23 mouse cellular contexts compared by ENCODE assay signal in the genomic region with DNA sequence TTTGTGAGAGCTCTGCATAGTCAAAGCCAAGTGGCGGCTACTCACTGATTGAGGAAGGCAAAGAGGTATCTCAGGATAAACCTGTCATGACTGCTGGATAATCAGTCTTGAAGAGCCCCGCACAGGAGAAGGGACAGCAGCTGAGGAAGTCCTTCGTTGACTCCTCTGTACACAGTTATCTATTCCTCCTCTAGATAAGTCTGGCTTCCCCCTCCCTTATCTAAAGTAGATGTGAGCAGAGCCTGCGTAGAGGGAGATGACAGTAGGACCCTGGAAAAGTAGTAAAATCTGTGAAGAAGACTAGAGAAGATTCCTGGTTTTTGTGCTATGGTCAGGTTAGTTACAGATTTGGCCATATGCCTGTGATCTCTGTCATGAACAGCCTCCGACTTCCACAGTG. TPM values are rescaled to one million over a fixed set of nuclear protein-coding genes. Genes with fewer than 3 reads are reported as not detected.
DNase-seq lines count a peak whose midpoint lies in the region; ATAC-seq and TF ChIP-seq lines count a peak whose summit lies in the region.
"Had no signal": no experiment of that assay in that cellular context is flagged by ENCODE, and none has a peak within 500 bp of the region (broad histone marks: within the 10 kb centered on the region; RNA-seq: fewer than 3 reads in every experiment).

No protein-coding gene starts in this region.

- no peak for TF ChIP-seq CTCF in MEL (IDR thresholded peaks at IDR 0.05 in 2 of 3, conservative IDR thresholded peaks at IDR 0.05 in 1 of 3; ENCODE audit: control insufficient read depth in 1 of 3, insufficient read depth in 1 of 3, low read depth in 2 of 3, low read length in 3 of 3, poor library complexity in 1 of 3, severe bottlenecking in 1 of 3)

- peak; percentile 59 for DNase-seq in MEL (ENCODE audit: low read depth, low spot score)
- peak; percentile 14 for DNase-seq in MEL-GATA-1-ER (ENCODE audit: extremely low read depth, low read depth)
- no peak for DNase-seq in ovary, adult 18-20 months (ENCODE audit: low spot score)
- no peak for DNase-seq in layer of hippocampus, adult 9-10 months (ENCODE audit: low spot score)
- DNase-seq: adrenal gland, adult 2 months; adrenal gland, adult 8-10 months; adrenal gland, postnatal 10 days; adrenal gland, postnatal 14 days; adrenal gland, postnatal 25 days; adrenal gland, postnatal 36 days; B cell, adult 2 months; cerebellum, adult 11 months; cerebellum, adult 11-12 months; cerebellum, adult 18-20 months; cerebellum, adult 2 months; cerebellum, adult 8-10 months had no signal

- no peak for TF ChIP-seq POLR2A in MEL (IDR thresholded peaks at IDR 0.05; ENCODE audit: control insufficient read depth in 1 of 2, insufficient read depth in 1 of 2, low read depth in 1 of 2, low read length in 2 of 2, poor library complexity in 1 of 2)

- H3K9ac ChIP-seq in MEL (ENCODE audit: control insufficient read depth, low read depth, low read length, poor library complexity, severe bottlenecking), result no peak overlapping the region

- H3K9me3 ChIP-seq in MEL (replicated peaks; ENCODE audit: insufficient read depth, low read length), result no peaks in the 10 kb centered on the region
- H3K9me3 ChIP-seq: G1E had no signal

- 0 out of 2 replicates have a peak, but pooled peaks have one; percentile 19 for ATAC-seq in erythroid progenitor cell, adult 5-6 weeks (replicated peaks; ENCODE audit: low FRiP score, poor library complexity, severe bottlenecking)
- ATAC-seq in megakaryocyte, adult 5-6 weeks (ENCODE audit: poor library complexity, severe bottlenecking), result no peak
- ATAC-seq: activated CD4-positive, CD25-positive, alpha-beta regulatory T cell, adult 4 months; CD4-positive, CD25-positive, alpha-beta regulatory T cell, adult 4 months; Patski had no signal

- H3K27me3 ChIP-seq in MEL (ENCODE audit: control insufficient read depth in 1 of 2, insufficient read depth in 2 of 2, low read length in 2 of 2), result no peaks in the 10 kb centered on the region
- H3K27me3 ChIP-seq: CH12.LX, Patski had no signal

- no peaks in the 10 kb centered on the region for H3K79me2 ChIP-seq in MEL (ENCODE audit: control insufficient read depth, insufficient read depth, low read length, poor library complexity)

- H3K4me1 ChIP-seq in MEL (ENCODE audit: control insufficient read depth in 1 of 2, insufficient read depth in 2 of 2, low read length in 2 of 2), result peaks cover 16 to 22% of the 10 kb centered on the region in 2 experiments

- H3K27ac ChIP-seq in MEL (ENCODE audit: control insufficient read depth, low read depth, low read length), result peak overlapping the region; percentile 34; the same call in 1 of the 2 replicates

- H3K4me3 ChIP-seq in MEL (ENCODE audit: control insufficient read depth in 1 of 2, insufficient read depth in 1 of 2, low read depth in 2 of 2, low read length in 2 of 2), result no peak overlapping the region

- peaks cover 1 to 37% of the 10 kb centered on the region in 2 experiments; a peak in 3 of 4 replicates for H3K36me3 ChIP-seq in MEL (ENCODE audit: control insufficient read depth in 1 of 2, insufficient read depth in 2 of 2, low read length in 2 of 2)

- no peak for TF ChIP-seq RAD21 in MEL (IDR thresholded peaks at IDR 0.05; ENCODE audit: low read depth, low read length)

- peak; percentile 74 to 80 for TF ChIP-seq EP300 in MEL (IDR thresholded peaks at IDR 0.05; ENCODE audit: low read depth in 1 of 2, low read length in 2 of 2)

TF ChIP-seq in MEL, 35 proteins besides CTCF, POLR2A, EP300 and RAD21:
- peak; percentile 93 for TF ChIP-seq GATA1 (IDR thresholded peaks at IDR 0.05; ENCODE audit: low read depth, low read length)
- no peak for TF ChIP-seq CHD1 (IDR thresholded peaks at IDR 0.05; ENCODE audit: low read depth, low read length)
- peak; percentile 51 for TF ChIP-seq TCF12 (IDR thresholded peaks at IDR 0.05; ENCODE audit: low read depth, low read length)
- no peak for TF ChIP-seq ZC3H11A (IDR thresholded peaks at IDR 0.05; ENCODE audit: low read depth, low read length)
- TF ChIP-seq TAL1 (IDR thresholded peaks at IDR 0.05; ENCODE audit: low read length), result no peak
- peak; percentile 54 for TF ChIP-seq ETS1 (IDR thresholded peaks at IDR 0.05; ENCODE audit: low read depth, low read length)
- 0 out of 2 replicates have a peak, but pooled peaks have one; percentile 23 for TF ChIP-seq MXI1 (IDR thresholded peaks at IDR 0.05; ENCODE audit: low read depth, low read length)
- TF ChIP-seq BHLHE40 (IDR thresholded peaks at IDR 0.05; ENCODE audit: borderline replicate concordance, low read depth, low read length), result no peak
- TF ChIP-seq ELF1 (IDR thresholded peaks at IDR 0.05; ENCODE audit: low read depth, low read length), result 0 out of 2 replicates have a peak, but pooled peaks have one; percentile 7
- no peak for TF ChIP-seq MAFK (IDR thresholded peaks at IDR 0.05; ENCODE audit: borderline replicate concordance, low read depth, low read length)
- TF ChIP-seq UBTF (IDR thresholded peaks at IDR 0.05; ENCODE audit: borderline replicate concordance, insufficient read depth, low read depth, low read length), result no peak
- TF ChIP-seq NRF1 (IDR thresholded peaks at IDR 0.05; ENCODE audit: insufficient read depth, low read depth, low read length, poor library complexity, severe bottlenecking), result 0 out of 2 replicates have a peak, but pooled peaks have one; percentile 42
- no peak for TF ChIP-seq POLR2AphosphoS2 (IDR thresholded peaks at IDR 0.05; ENCODE audit: low read length)
- no peak for TF ChIP-seq NELFE (IDR thresholded peaks at IDR 0.05; ENCODE audit: low read depth, low read length)
- no peak for TF ChIP-seq KAT2A (conservative IDR thresholded peaks at IDR 0.05; ENCODE audit: low read depth, low read length)
- no peak for TF ChIP-seq MYC (IDR thresholded peaks at IDR 0.05; ENCODE audit: low read depth, low read length)
- TF ChIP-seq SIN3A (IDR thresholded peaks at IDR 0.05; ENCODE audit: low read length), result peak; percentile 27
- TF ChIP-seq CHD2 (IDR thresholded peaks at IDR 0.05; ENCODE audit: low read length), result no peak
- no peak for TF ChIP-seq E2F4 (IDR thresholded peaks at IDR 0.05; ENCODE audit: borderline replicate concordance, low read depth, low read length)
- no peak for TF ChIP-seq TBP (IDR thresholded peaks at IDR 0.05; ENCODE audit: low read depth, low read length)
- TF ChIP-seq MEF2A (IDR thresholded peaks at IDR 0.05; ENCODE audit: extremely low read depth, insufficient replicate concordance, low read depth, low read length, poor library complexity, severe bottlenecking), result no peak
- TF ChIP-seq MAZ (IDR thresholded peaks at IDR 0.05; ENCODE audit: low read depth, low read length), result peak; percentile 75; the same call in 1 of the 2 replicates
- TF ChIP-seq ZKSCAN1 (IDR thresholded peaks at IDR 0.05; ENCODE audit: low read depth, low read length), result no peak
- TF ChIP-seq RCOR1 (IDR thresholded peaks at IDR 0.05; ENCODE audit: low read depth, low read length), result peak; percentile 89
- no peak for TF ChIP-seq MAX (IDR thresholded peaks at IDR 0.05; ENCODE audit: low read length)

RNA-seq across cellular contexts. Expression of a gene that starts 38.2 kb away (rescaled TPM):
- 3.5 and 4.0 TPM in 2 replicates for total RNA-seq in MEL (2012; rRNA removed)
- polyA plus RNA-seq in MEL (2012; ENCODE audit: insufficient read depth in 1 of 2, insufficient read length in 2 of 2, low read depth in 1 of 2, low replicate concordance in 2 of 2, missing spikeins in 1 of 2), result 1 to 10 TPM in 1 of 2 experiments, not detected in 1; 7.2 TPM
- 2.5 and 18.4 TPM in 2 replicates for total RNA-seq in erythroid progenitor cell, adult 5-6 weeks (2015; ENCODE audit: low replicate concordance)
- total RNA-seq in erythroid progenitor cell, adult 5-6 weeks (2017; ENCODE audit: low replicate concordance), result 4.8 and 6.7 TPM in 2 replicates
- total RNA-seq in megakaryocyte, adult 5-6 weeks (2015), result 18.6 and 28.4 TPM in 2 replicates
- total RNA-seq in megakaryocyte, adult 5-6 weeks (2017), result 24.1 and 24.9 TPM in 2 replicates

Comparison
In these comparisons a context has a peak if more than half of its experiments do, and no peak if none do; other contexts are left out.
1. DNase-seq: peak in MEL (single experiment) and MEL-GATA-1-ER (single experiment); none in ovary, adult 18-20 months (single experiment) and layer of hippocampus, adult 9-10 months (single experiment).